Mouse (Mus musculus) heart, embryonic 10.5 days (tissue): ENCODE results near the gene Crb1. TPM values are rescaled to one million over a fixed set of nuclear protein-coding genes. Genes with fewer than 3 reads are reported as not detected.
"Not testable (repeated sequence)": the region's sequence is repeated elsewhere in the genome, so short reads cannot be mapped to it uniquely, and the experiment has no call there.

Experiments used
- DNase-seq: peaks from one replicate; pipeline ENCODE4 v3.0.0-alpha.2; 2017; ENCODE audit warnings: low spot score
- H3K27ac ChIP-seq: fragments of 300-500 bp; sonication (generic); 2 replicates; pipeline ENCODE4 v1.5.1; 2016; ENCODE audit warnings: mild to moderate bottlenecking
- H3K27me3 ChIP-seq: fragments of 300-500 bp; sonication (generic); 2 replicates; pipeline ENCODE4 v1.6.1; 2016; ENCODE audit warnings: mild to moderate bottlenecking; ENCODE audit not compliant: poor library complexity, insufficient read depth, severe bottlenecking
- H3K36me3 ChIP-seq: fragments of 300-500 bp; sonication (generic); 2 replicates; pipeline ENCODE4 v1.6.1; 2016; ENCODE audit warnings: mild to moderate bottlenecking, moderate library complexity
- H3K4me1 ChIP-seq: fragments of 300-500 bp; sonication (generic); 2 replicates; pipeline ENCODE4 v1.6.1; 2016; ENCODE audit warnings: mild to moderate bottlenecking
- H3K4me3 ChIP-seq: fragments of 300-500 bp; sonication (generic); 2 replicates; pipeline ENCODE4 v1.5.1; 2016; ENCODE audit warnings: mild to moderate bottlenecking, moderate library complexity
- H3K9me3 ChIP-seq: fragments of 300-500 bp; sonication (generic); 2 replicates; pipeline ENCODE4 v1.6.1; 2016; ENCODE audit warnings: mild to moderate bottlenecking, moderate library complexity
- WGBS: fragments of 180-500 bp; shearing (Covaris S2); methylation state at CpG from one replicate; pipeline ENCODE4 v1.1.7; 2016; 5-methylcytosine and 5-hydroxymethylcytosine counted together
- polyA plus RNA-seq: library from polyadenylated mRNA; unstranded; fragments of >200 nt; fragmentation: Nextera tagmentation; extraction: Ambion mirVana; gene quantifications from 2 replicates; pipeline ENCODE4 v1.2.1, GENCODE M21; 2016

The Crb1 gene
- polyA plus RNA-seq, result 0.39 and 0.62 TPM in 2 replicates

DNA sequence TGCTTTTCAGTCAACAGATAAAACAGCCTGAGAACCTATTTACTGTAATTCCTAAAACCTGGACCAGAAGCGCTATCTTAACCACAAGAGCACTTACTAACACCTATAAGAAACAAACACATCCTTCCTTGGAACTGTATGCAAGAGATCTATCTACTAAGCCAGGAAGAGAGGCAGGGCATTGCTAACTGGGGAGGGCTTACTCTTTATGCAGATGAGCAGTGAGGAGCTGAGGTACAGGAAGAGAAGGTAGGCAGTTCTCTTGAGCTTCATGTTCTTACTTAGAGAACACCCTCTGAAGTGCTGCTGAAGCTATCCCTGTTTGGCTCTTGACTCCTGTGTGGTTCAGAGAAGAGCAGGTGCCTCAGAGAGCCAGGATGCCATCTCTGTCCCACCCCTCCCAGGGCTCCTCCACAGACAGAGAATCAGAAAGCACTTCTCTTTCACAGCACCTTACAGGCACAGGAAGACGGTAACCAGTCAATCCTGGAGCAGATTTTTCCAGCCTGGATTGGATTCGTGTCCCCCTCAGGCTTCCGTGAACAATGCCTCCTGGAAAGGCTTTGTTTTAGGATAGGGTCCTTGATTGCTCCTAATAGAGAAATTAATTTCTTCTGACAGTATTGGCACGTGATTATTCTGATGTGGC is at the start of gene Crb1:
Crb1 (minus strand) TSS at position 463 of the 649 bp plus-strand sequence.
- 0 out of 2 replicates have a peak within 1 kb of the TSS, but pooled peaks have one; percentile 1 for H3K4me3 ChIP-seq
- WGBS, result 8% methylated on average over 5 of the region's 5 CpGs
- no peaks in the 10 kb centered on the region for H3K9me3 ChIP-seq

DNA sequence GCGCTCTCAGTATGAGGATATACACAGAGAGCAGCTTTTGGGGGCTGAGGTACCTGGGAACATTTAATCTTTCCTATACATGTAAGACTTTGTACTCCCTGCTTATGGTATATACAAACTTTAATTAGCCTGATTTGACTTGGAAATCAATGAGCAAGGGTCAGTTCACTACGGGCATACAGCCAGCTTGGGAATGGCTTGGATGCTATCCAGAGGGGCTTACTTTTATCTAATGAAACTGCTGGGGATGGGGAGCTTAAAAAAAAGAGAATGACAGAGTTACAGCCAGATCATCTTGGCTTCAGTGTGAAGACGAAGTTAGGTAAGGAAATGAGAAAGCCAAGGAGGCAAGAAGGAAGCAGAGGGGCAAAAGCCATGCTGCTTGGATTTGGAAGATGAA is 48.1 kb upstream of the Crb1 start:
- no peak for DNase-seq
- no peaks in the 10 kb centered on the region for H3K9me3 ChIP-seq
- H3K27me3 ChIP-seq, result no peaks in the 10 kb centered on the region
- WGBS, result 37% methylated on average over 3 of the region's 3 CpGs
- 0 out of 2 replicates have a peak overlapping the region, but pooled peaks have one; percentile 16 for H3K27ac ChIP-seq
- H3K4me3 ChIP-seq, result peak overlapping the region; percentile 49
- peaks cover 29% of the 10 kb centered on the region; the same call in 1 of the 2 replicates for H3K4me1 ChIP-seq
- H3K36me3 ChIP-seq, result peaks cover 11% of the 10 kb centered on the region

More for the DNA sequence above, at the start of gene Crb1:
- no peaks in the 10 kb centered on the region for H3K36me3 ChIP-seq
- H3K27me3 ChIP-seq, result no peaks in the 10 kb centered on the region
- DNase-seq, result no peak
- H3K4me1 ChIP-seq, result peaks cover 15% of the 10 kb centered on the region
- no peak within 1 kb of the TSS for H3K27ac ChIP-seq

GRCm38 (mm10) chr1:139423931-139424330 is 47.0 kb upstream of the Crb1 start:
- Histone ChIP-seq H3K9me3 (no peaks in the 10 kb centered on the region), H3K4me3 (peak overlapping the region; percentile 89), H3K27ac (no peak overlapping the region), H3K27me3 (no peaks in the 10 kb centered on the region), H3K4me1 (peaks cover 29% of the 10 kb centered on the region; the same call in 1 of the 2 replicates), H3K36me3 (peaks cover 1% of the 10 kb centered on the region; the same call in 1 of the 2 replicates)
- 30% methylated on average over 10 of the region's 10 CpGs for WGBS
- DNase-seq, result no peak

- H3K36me3 ChIP-seq, result no peaks in the 10 kb centered on the region
- WGBS, result 28% methylated on average over 10 of the region's 10 CpGs
- H3K9me3 ChIP-seq, result no peaks in the 10 kb centered on the region
- H3K4me3 ChIP-seq, result peak overlapping the region; percentile 89
- H3K27me3 ChIP-seq, result no peaks in the 10 kb centered on the region
- peaks cover 29% of the 10 kb centered on the region; the same call in 1 of the 2 replicates for H3K4me1 ChIP-seq
- H3K27ac ChIP-seq, result peak overlapping the region; percentile 99; the same call in 1 of the 2 replicates
- DNase-seq, result no peak
Measured at GRCm38 (mm10) chr1:139422941-139423340, 46.0 kb upstream of the Crb1 start.

DNA sequence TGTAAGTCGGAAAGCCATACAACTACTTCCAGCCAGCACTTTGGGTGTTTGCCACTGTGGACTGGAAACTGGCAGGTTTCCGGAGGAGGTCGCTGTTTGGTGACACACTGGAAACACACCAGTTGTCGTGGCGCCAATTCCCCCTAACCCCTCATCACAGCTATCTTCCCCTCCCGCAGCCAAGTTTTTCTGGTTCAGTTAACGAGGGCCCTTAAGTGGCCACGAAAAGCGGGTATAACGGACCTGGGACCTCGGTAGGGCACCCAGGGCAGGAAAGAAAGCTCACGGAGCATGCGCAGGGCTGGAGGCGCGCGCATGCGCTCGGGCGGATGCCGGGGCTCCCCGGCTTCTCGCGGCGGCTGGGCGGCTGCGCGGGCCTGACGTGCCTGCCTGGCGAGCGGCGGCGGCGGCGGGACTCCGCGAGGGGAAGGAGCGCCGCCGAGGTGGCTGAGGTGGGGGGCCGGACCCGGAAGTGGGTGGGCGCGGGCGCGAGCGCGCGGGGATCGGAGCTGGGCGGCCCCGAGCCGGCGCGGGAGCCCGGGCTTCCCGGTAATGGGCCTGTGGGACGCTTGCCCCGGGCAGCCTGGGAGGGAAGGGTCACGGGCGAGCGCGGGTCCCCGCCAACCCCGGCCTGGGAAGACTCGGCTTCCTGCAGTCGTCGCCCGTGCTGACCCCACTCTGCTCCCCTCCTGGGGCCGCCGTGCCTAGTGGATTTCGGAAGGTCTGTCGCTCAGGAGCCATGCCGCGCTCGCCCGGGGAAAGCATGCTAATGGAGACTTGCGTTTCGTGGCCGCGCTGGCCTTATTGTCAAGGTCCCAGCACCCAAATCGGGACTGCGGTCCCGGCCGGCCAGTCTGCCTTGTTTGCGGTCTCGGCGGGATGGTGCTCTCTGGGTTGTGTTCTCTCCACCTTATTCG is 45.2 kb upstream of the Crb1 start, which contains the start of gene Zbtb41:
Zbtb41 (plus strand) TSS at position 414 of the 917 bp plus-strand sequence.
- Histone ChIP-seq H3K27me3 (no peaks in the 10 kb centered on the region), H3K4me3 (peak within 1 kb of the TSS; percentile 89)
- under 1% methylated on average over 88 of the region's 88 CpGs for WGBS

DNA sequence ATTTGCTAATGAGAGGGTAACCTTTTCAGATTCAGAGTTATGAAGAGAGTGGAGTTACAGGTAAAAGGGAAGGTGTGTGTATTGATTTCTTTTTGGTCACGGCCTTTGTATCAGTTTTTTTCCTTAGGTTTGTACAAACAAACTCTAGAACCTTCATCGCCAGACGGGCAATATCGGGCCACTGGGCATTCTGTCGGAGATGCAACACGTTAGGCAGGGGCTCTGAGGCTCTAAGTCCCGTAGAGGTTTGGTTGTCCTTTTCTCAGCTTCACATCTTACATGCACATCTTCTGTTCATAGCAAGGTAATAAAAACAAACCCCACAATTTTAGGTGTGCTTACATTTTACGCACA is 44.6 kb upstream of the Crb1 start:
- no peaks in the 10 kb centered on the region for H3K36me3 ChIP-seq
- 7% methylated on average over 8 of the region's 8 CpGs for WGBS
- H3K4me3 ChIP-seq, result peak overlapping the region; percentile 89
- H3K27ac ChIP-seq, result peak overlapping the region; percentile 99
- no peaks in the 10 kb centered on the region for H3K27me3 ChIP-seq
- H3K4me1 ChIP-seq, result peaks cover 29% of the 10 kb centered on the region; the same call in 1 of the 2 replicates
- DNase-seq, result no peak
- H3K9me3 ChIP-seq, result no peaks in the 10 kb centered on the region

More for the DNA sequence above, 45.2 kb upstream of the Crb1 start, which contains the start of gene Zbtb41:
- peaks cover 29% of the 10 kb centered on the region; the same call in 1 of the 2 replicates for H3K4me1 ChIP-seq
- peak; percentile 92 for DNase-seq
- peak within 1 kb of the TSS; percentile 99 for H3K27ac ChIP-seq
- no peaks in the 10 kb centered on the region for H3K36me3 ChIP-seq
- no peaks in the 10 kb centered on the region for H3K9me3 ChIP-seq

DNA sequence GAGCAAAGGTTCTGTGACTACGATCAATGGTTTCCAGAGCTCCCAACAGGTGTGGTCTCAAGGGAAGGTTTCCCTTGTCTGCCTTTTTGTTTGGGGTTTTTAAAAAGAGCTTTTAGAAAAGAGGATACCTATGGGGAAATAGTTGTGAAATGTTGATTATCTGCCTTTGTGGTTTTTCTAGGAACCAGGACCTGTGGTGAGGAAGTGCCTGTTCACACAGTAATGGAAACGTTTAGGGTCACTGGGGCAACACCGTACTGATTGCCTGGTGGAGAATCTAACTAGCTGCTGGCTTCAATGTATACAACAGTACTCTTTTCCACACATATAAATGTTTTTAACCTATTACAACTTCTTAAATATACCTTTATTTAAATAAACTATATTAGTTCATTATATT is 36.6 kb upstream of the Crb1 start:
- Histone ChIP-seq H3K27me3 (no peaks in the 10 kb centered on the region), H3K27ac (no peak overlapping the region), H3K4me3 (no peak overlapping the region), H3K36me3 (no peaks in the 10 kb centered on the region), H3K9me3 (no peaks in the 10 kb centered on the region), H3K4me1 (no peaks in the 10 kb centered on the region)
- no peak for DNase-seq
- WGBS, result 81% methylated on average over 3 of the region's 3 CpGs

GRCm38 (mm10) chr1:139412365-139412764 is 35.5 kb upstream of the Crb1 start:
- WGBS, result 87% methylated on average over 2 of the region's 2 CpGs
- not testable (repeated sequence) for H3K36me3 ChIP-seq, H3K9me3 ChIP-seq, DNase-seq, H3K27me3 ChIP-seq, H3K27ac ChIP-seq, H3K4me3 ChIP-seq, H3K4me1 ChIP-seq

- Histone ChIP-seq H3K4me1 (no peaks in the 10 kb centered on the region), H3K27me3 (no peaks in the 10 kb centered on the region), H3K9me3 (no peaks in the 10 kb centered on the region), H3K27ac (no peak overlapping the region), H3K36me3 (no peaks in the 10 kb centered on the region), H3K4me3 (no peak overlapping the region)
- WGBS, result 57% methylated on average over 5 of the region's 5 CpGs
- no peak for DNase-seq
Measured at GRCm38 (mm10) chr1:139407701-139408100, 30.8 kb upstream of the Crb1 start.

DNA sequence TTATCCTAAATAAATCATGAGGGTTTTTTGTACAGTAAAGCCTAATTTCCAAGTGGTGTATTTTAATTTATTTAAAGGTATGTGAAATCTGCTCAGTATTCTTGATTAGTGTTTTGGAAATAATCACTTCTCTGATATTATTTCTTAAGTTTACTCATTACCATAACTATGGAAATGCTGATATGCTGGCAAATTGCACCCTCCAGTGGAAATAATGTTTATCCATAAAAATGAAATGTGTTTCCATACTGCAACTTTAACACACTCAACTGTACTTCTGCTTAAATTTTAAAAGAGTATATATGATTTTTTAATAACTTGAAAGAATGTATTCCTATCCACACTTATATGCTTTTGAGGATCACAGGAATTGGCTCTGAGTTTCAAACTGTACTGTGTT is 28.9 kb upstream of the Crb1 start:
- Histone ChIP-seq H3K36me3 (no peaks in the 10 kb centered on the region), H3K4me1 (no peaks in the 10 kb centered on the region), H3K27ac (no peak overlapping the region), H3K9me3 (no peaks in the 10 kb centered on the region), H3K27me3 (no peaks in the 10 kb centered on the region), H3K4me3 (no peak overlapping the region)
- DNase-seq, result no peak

GRCm38 (mm10) chr1:139396589-139396988 is 19.7 kb upstream of the Crb1 start:
- no peak for DNase-seq
- no peaks in the 10 kb centered on the region for H3K4me1 ChIP-seq
- no peaks in the 10 kb centered on the region for H3K36me3 ChIP-seq
- no peaks in the 10 kb centered on the region for H3K27me3 ChIP-seq
- H3K9me3 ChIP-seq, result no peaks in the 10 kb centered on the region
- no peak overlapping the region for H3K27ac ChIP-seq
- WGBS, result 46% methylated on average over 1 of the region's 1 CpGs
- H3K4me3 ChIP-seq, result no peak overlapping the region

DNA sequence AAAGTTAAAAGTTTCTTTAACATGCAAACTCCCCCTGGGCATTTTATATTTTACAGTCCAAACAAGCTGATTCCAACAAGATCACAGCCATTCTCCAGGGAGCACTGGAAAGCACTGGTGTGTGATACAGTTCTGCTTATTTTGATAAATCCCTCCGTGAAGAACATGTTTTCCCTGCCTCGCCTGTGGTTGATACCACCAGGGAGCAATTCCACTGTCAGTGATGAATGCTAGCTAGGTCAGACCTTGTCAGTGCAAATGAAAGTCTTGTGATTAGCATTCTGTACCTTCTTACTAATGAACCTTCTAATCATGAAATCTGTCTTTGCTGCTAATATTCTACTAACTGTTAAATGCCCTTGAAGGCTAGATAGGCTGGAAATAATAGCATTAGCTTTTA is 14.8 kb upstream of the Crb1 start:
- no peak for DNase-seq
- no peaks in the 10 kb centered on the region for H3K27me3 ChIP-seq
- H3K4me3 ChIP-seq, result no peak overlapping the region
- H3K27ac ChIP-seq, result no peak overlapping the region
- 46% methylated on average over 2 of the region's 2 CpGs for WGBS
- no peaks in the 10 kb centered on the region for H3K4me1 ChIP-seq
- H3K9me3 ChIP-seq, result no peaks in the 10 kb centered on the region
- H3K36me3 ChIP-seq, result no peaks in the 10 kb centered on the region

DNA sequence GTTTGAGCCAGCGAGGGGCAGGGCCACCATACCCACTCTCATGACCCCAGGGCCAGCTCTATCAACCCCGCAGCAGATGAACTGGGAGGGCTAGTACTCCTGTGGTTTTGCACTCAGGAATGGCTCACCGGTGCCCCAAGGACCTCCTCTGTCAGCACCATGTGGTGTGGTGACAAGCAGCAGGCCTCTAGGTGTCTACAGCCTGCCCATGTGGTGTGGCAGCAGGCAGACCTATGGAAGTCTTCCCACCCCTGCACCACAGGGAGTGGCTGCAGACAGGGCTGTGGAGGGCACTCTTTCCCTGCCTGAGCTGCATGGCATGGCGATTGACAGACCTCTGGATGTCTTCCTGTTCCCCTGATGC is 2.7 kb upstream of the Crb1 start:
- H3K36me3 ChIP-seq, result no peaks in the 10 kb centered on the region
- no peaks in the 10 kb centered on the region for H3K9me3 ChIP-seq
- peak; percentile 77 for DNase-seq
- peak overlapping the region; percentile 27; the same call in 1 of the 2 replicates for H3K4me3 ChIP-seq
- no peaks in the 10 kb centered on the region for H3K27me3 ChIP-seq
- H3K4me1 ChIP-seq, result peaks cover 15% of the 10 kb centered on the region
- WGBS, result 16% methylated on average over 4 of the region's 4 CpGs
- peak overlapping the region; percentile 42 for H3K27ac ChIP-seq
